Mouse (Mus musculus) ES-E14 (cell line): ENCODE results near the gene Pard3b.

ENCODE experiments used
- CHD2 ChIP-seq: IDR thresholded peaks from 2 replicates; pipeline ENCODE4 v1.6.1; 2014; ENCODE audit warnings: mild to moderate bottlenecking, low read depth, low read length, inconsistent platforms
- HCFC1 ChIP-seq: IDR thresholded peaks from 2 replicates; pipeline ENCODE4 v1.6.1; 2012; ENCODE audit warnings: low read length, inconsistent platforms, borderline replicate concordance; ENCODE audit not compliant: insufficient read depth
- MAFK ChIP-seq: IDR thresholded peaks from 2 replicates; pipeline ENCODE4 v1.6.1; 2014; ENCODE audit warnings: mild to moderate bottlenecking, low read depth, low read length, inconsistent platforms; ENCODE audit not compliant: insufficient read depth
- ZC3H11A ChIP-seq: IDR thresholded peaks from 2 replicates; pipeline ENCODE4 v1.6.1; 2012; ENCODE audit warnings: low read depth, mild to moderate bottlenecking, inconsistent platforms, low read length, borderline replicate concordance
- ZNF384 ChIP-seq: IDR thresholded peaks from 2 replicates; pipeline ENCODE4 v1.6.1; 2012; ENCODE audit warnings: low read depth, low read length, inconsistent platforms

- TF ChIP-seq HCFC1, result no peak
- TF ChIP-seq ZC3H11A, result 0 out of 2 replicates have a peak, but pooled peaks have one; percentile 10
- no peak for TF ChIP-seq ZNF384
- no peak for TF ChIP-seq CHD2
- TF ChIP-seq MAFK, result no peak
Measured at GRCm38 (mm10) chr1:62378335-62378734, 739.7 kb downstream of the Pard3b start.
